Mouse (Mus musculus): ENCODE data around the gene Zeb2.
"Not testable (repeated sequence)": the region's sequence is repeated elsewhere in the genome, so short reads cannot be mapped to it uniquely, and the experiment has no call there.

Gene Zeb2

GRCm38 (mm10) chr2:45112021-45112747 is 5.0 kb downstream of the Zeb2 start:
- DNase-seq (ENCODE audit: low read depth, low spot score) = no peak

GRCm38 (mm10) chr2:45111571-45111970 is 5.6 kb downstream of the Zeb2 start:
- DNase-seq (ENCODE audit: low read depth, low spot score) = not testable (repeated sequence)

- DNase-seq (ENCODE audit: low read depth, low spot score) = no peak
Measured at GRCm38 (mm10) chr2:45110757-45111411, 6.3 kb downstream of the Zeb2 start.

- no peak for DNase-seq (ENCODE audit: low read depth, low spot score)
Measured at GRCm38 (mm10) chr2:45109951-45110756, 7.0 kb downstream of the Zeb2 start.

GRCm38 (mm10) chr2:45109161-45109950 is 7.8 kb downstream of the Zeb2 start:
- no peak for DNase-seq (ENCODE audit: low read depth, low spot score)

- no peak for DNase-seq (ENCODE audit: low read depth, low spot score)
Measured at GRCm38 (mm10) chr2:45108521-45109091, 8.6 kb downstream of the Zeb2 start.

GRCm38 (mm10) chr2:45107555-45107954 is 9.6 kb downstream of the Zeb2 start:
- no peak for DNase-seq (ENCODE audit: low read depth, low spot score)

GRCm38 (mm10) chr2:45105922-45106851 is 11.0 kb downstream of the Zeb2 start:
- DNase-seq (ENCODE audit: low read depth, low spot score) = no peak

GRCm38 (mm10) chr2:45105281-45105721 is 11.9 kb downstream of the Zeb2 start:
- DNase-seq (ENCODE audit: low read depth, low spot score) = no peak

GRCm38 (mm10) chr2:45104511-45105055 is 12.6 kb downstream of the Zeb2 start:
- no peak for DNase-seq (ENCODE audit: low read depth, low spot score)

GRCm38 (mm10) chr2:45104066-45104465 is 13.1 kb downstream of the Zeb2 start:
- DNase-seq (ENCODE audit: low read depth, low spot score) = no peak

- no peak for DNase-seq (ENCODE audit: low read depth, low spot score)
Measured at GRCm38 (mm10) chr2:45103021-45103983, 13.9 kb downstream of the Zeb2 start.

- no peak for DNase-seq (ENCODE audit: low read depth, low spot score)
Measured at GRCm38 (mm10) chr2:45102191-45102638, 15.0 kb downstream of the Zeb2 start.

GRCm38 (mm10) chr2:45101586-45101985 is 15.6 kb downstream of the Zeb2 start:
- DNase-seq (ENCODE audit: low read depth, low spot score) = no peak

- no peak for DNase-seq (ENCODE audit: low read depth, low spot score)
Measured at GRCm38 (mm10) chr2:45101040-45101439, 16.2 kb downstream of the Zeb2 start.

- DNase-seq (ENCODE audit: low read depth, low spot score) = no peak
Measured at GRCm38 (mm10) chr2:45100628-45101027, 16.6 kb downstream of the Zeb2 start.

- DNase-seq (ENCODE audit: low read depth, low spot score) = no peak
Measured at GRCm38 (mm10) chr2:45100017-45100416, 17.2 kb downstream of the Zeb2 start.

- no peak for DNase-seq (ENCODE audit: low read depth, low spot score)
Measured at GRCm38 (mm10) chr2:45099081-45099480, 18.1 kb downstream of the Zeb2 start.
